Mouse (Mus musculus) limb, embryonic 12.5 days (tissue): ENCODE measurements around the gene Map4. TPM values are rescaled to one million over a fixed set of nuclear protein-coding genes. Genes with fewer than 3 reads are reported as not detected.
A peak's percentile ranks its signal among the peaks of the same experiment; 100 is the strongest.

Experiments
- ATAC-seq: fragments of 200-750 bp; cut with Nextera tagmentation; 2 replicates; pipeline ENCODE4 v1.8.0; 2017; ENCODE audit warnings: low read depth, moderate TSS enrichment; ENCODE audit not compliant: insufficient number of reproducible peaks, insufficient read depth, low FRiP score, low TSS enrichment
- H3K27ac ChIP-seq: fragments of 300-500 bp; sonication (generic); 2 replicates; pipeline ENCODE4 v1.5.1; 2016; ENCODE audit warnings: mild to moderate bottlenecking, moderate library complexity
- H3K27me3 ChIP-seq: fragments of 300-500 bp; sonication (generic); 2 replicates; pipeline ENCODE4 v1.6.1; 2016; ENCODE audit warnings: mild to moderate bottlenecking, moderate library complexity
- H3K36me3 ChIP-seq: fragments of 300-500 bp; sonication (generic); 2 replicates; pipeline ENCODE4 v1.6.1; 2016; ENCODE audit warnings: mild to moderate bottlenecking, moderate library complexity
- H3K4me1 ChIP-seq: fragments of 300-500 bp; sonication (generic); replicated peaks from 2 replicates; pipeline ENCODE4 v1.6.1; 2016
- H3K4me2 ChIP-seq: fragments of 300-500 bp; sonication (generic); 2 replicates; pipeline ENCODE4 v1.6.1; 2016; ENCODE audit warnings: mild to moderate bottlenecking, moderate library complexity
- H3K4me3 ChIP-seq: fragments of 300-500 bp; sonication (generic); replicated peaks from 2 replicates; pipeline ENCODE4 v1.5.1; 2016; ENCODE audit warnings: mild to moderate bottlenecking
- H3K9ac ChIP-seq: fragments of 300-500 bp; sonication (generic); replicated peaks from 2 replicates; pipeline ENCODE4 v1.6.1; 2016; ENCODE audit warnings: mild to moderate bottlenecking, moderate library complexity
- H3K9me3 ChIP-seq: fragments of 300-500 bp; sonication (generic); 2 replicates; pipeline ENCODE4 v1.6.1; 2016; ENCODE audit warnings: mild to moderate bottlenecking, moderate library complexity
- WGBS: fragments of 180-500 bp; shearing (Covaris S2); methylation state at CpG from one replicate; pipeline ENCODE4 v1.1.7; 2016; 5-methylcytosine and 5-hydroxymethylcytosine counted together
- polyA plus RNA-seq: library from polyadenylated mRNA; unstranded; fragments of >200 nt; fragmentation: Nextera tagmentation; extraction: Ambion mirVana; gene quantifications from 2 replicates; pipeline ENCODE4 v1.2.1, GENCODE M21; 2016

The Map4 gene
- polyA plus RNA-seq, 1 experiment from 2014 or later = 45.1 TPM

GRCm38 (mm10) chr9:110051869-110052661, 120.8 kb downstream of the Map4 start:
- 74% methylated on average over 23 of the region's 23 CpGs for WGBS
- no peak overlapping the region for H3K4me2 ChIP-seq
- peaks cover 6% of the 10 kb centered on the region; the same call in 1 of the 2 replicates for H3K4me1 ChIP-seq
- no peaks in the 10 kb centered on the region for H3K27me3 ChIP-seq
- H3K9ac ChIP-seq = no peak overlapping the region
- no peak for ATAC-seq
- H3K4me3 ChIP-seq = no peak overlapping the region
- H3K27ac ChIP-seq = peak overlapping the region; percentile 35; the same call in 1 of the 2 replicates
- H3K9me3 ChIP-seq = no peaks in the 10 kb centered on the region
- peaks cover 13% of the 10 kb centered on the region; the same call in 1 of the 2 replicates for H3K36me3 ChIP-seq

- H3K27ac ChIP-seq = no peak overlapping the region
- H3K9me3 ChIP-seq = no peaks in the 10 kb centered on the region
- H3K27me3 ChIP-seq = no peaks in the 10 kb centered on the region
- peaks cover 6% of the 10 kb centered on the region; the same call in 1 of the 2 replicates for H3K4me1 ChIP-seq
- WGBS = 77% methylated on average over 4 of the region's 4 CpGs
- no peak overlapping the region for H3K4me3 ChIP-seq
- H3K9ac ChIP-seq = no peak overlapping the region
- ATAC-seq = no peak
- H3K36me3 ChIP-seq = peaks cover 13% of the 10 kb centered on the region; the same call in 1 of the 2 replicates
- H3K4me2 ChIP-seq = no peak overlapping the region
Observed at GRCm38 (mm10) chr9:110052951-110053304, 121.7 kb downstream of the Map4 start.

- Histone ChIP-seq H3K27ac (no peak overlapping the region), H3K36me3 (peaks cover 13% of the 10 kb centered on the region; the same call in 1 of the 2 replicates), H3K27me3 (no peaks in the 10 kb centered on the region), H3K9me3 (no peaks in the 10 kb centered on the region), H3K4me3 (no peak overlapping the region), H3K9ac (no peak overlapping the region), H3K4me2 (no peak overlapping the region), H3K4me1 (peaks cover 6% of the 10 kb centered on the region; the same call in 1 of the 2 replicates)
- WGBS = 60% methylated on average over 8 of the region's 8 CpGs
- no peak for ATAC-seq
Observed at GRCm38 (mm10) chr9:110053305-110054079, 122.2 kb downstream of the Map4 start.

DNA sequence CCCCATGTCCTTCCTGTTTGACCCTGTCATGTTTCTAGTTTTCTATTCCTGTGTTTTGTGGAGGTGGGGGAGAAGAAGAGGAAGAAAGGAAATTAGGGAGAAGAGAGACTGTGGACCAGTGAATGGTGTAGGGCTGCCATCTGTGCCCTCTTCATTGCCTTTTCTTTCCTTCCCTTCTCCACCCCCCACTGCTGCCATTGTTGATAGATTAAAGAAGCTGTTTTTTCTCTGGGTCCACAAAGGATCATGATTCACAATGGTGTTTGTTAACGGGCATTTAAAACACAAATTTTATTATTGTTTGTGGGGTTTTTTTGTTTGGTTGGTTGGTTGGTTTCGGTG, 122.8 kb downstream of the Map4 start:
- WGBS = 77% methylated on average over 2 of the region's 2 CpGs

GRCm38 (mm10) chr9:110054781-110055180, 123.5 kb downstream of the Map4 start:
- no peak overlapping the region for H3K27ac ChIP-seq
- peaks cover 16% of the 10 kb centered on the region; the same call in 1 of the 2 replicates for H3K36me3 ChIP-seq
- H3K4me3 ChIP-seq = no peak overlapping the region
- no peaks in the 10 kb centered on the region for H3K9me3 ChIP-seq
- no peak overlapping the region for H3K9ac ChIP-seq
- no peak for ATAC-seq
- no peaks in the 10 kb centered on the region for H3K27me3 ChIP-seq
- WGBS = 85% methylated on average over 3 of the region's 3 CpGs
- H3K4me1 ChIP-seq = peaks cover 6% of the 10 kb centered on the region; the same call in 1 of the 2 replicates
- H3K4me2 ChIP-seq = no peak overlapping the region

More for the DNA sequence above, 122.8 kb downstream of the Map4 start:
- Histone ChIP-seq H3K9me3 (no peaks in the 10 kb centered on the region), H3K36me3 (peaks cover 16% of the 10 kb centered on the region; the same call in 1 of the 2 replicates), H3K4me2 (no peak overlapping the region), H3K27ac (no peak overlapping the region), H3K4me1 (peaks cover 6% of the 10 kb centered on the region; the same call in 1 of the 2 replicates), H3K27me3 (no peaks in the 10 kb centered on the region), H3K4me3 (no peak overlapping the region), H3K9ac (no peak overlapping the region)
- ATAC-seq = no peak

GRCm38 (mm10) chr9:110057200-110057599, 125.9 kb downstream of the Map4 start:
- Histone ChIP-seq H3K4me1 (no peaks in the 10 kb centered on the region), H3K9ac (no peak overlapping the region), H3K9me3 (no peaks in the 10 kb centered on the region), H3K27me3 (no peaks in the 10 kb centered on the region), H3K4me2 (no peak overlapping the region), H3K27ac (no peak overlapping the region), H3K4me3 (no peak overlapping the region), H3K36me3 (peaks cover 12% of the 10 kb centered on the region; the same call in 1 of the 2 replicates)
- WGBS = 93% methylated on average over 1 of the region's 1 CpGs
- ATAC-seq = no peak

GRCm38 (mm10) chr9:110060761-110061160, 129.5 kb downstream of the Map4 start:
- WGBS = 77% methylated on average over 2 of the region's 2 CpGs
- no peaks in the 10 kb centered on the region for H3K4me1 ChIP-seq
- peaks cover 14% of the 10 kb centered on the region for H3K36me3 ChIP-seq
- H3K4me2 ChIP-seq = no peak overlapping the region
- no peak overlapping the region for H3K9ac ChIP-seq
- no peak for ATAC-seq
- no peak overlapping the region for H3K4me3 ChIP-seq
- H3K9me3 ChIP-seq = no peaks in the 10 kb centered on the region
- no peaks in the 10 kb centered on the region for H3K27me3 ChIP-seq
- no peak overlapping the region for H3K27ac ChIP-seq

DNA sequence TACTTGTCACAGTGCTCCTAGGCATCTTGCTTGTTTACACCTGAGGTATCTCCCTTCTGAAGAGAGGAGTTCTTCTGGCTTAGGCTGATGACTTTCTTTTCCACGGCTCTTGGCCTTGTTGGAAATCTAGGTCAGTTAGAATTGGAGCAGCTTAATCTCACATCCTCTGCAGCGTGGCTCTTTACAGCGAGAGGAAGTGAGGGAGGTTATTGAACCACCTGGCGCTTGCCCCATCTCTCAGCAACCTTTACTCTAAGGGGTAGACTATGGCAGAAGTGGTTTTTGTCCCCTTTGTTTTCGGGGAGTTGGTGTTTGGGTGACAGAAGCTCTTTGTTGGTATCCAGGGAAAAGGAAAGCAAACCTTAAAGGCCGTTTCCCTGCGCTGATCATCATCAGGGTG, 131.1 kb downstream of the Map4 start:
- Histone ChIP-seq H3K27me3 (no peaks in the 10 kb centered on the region), H3K4me1 (no peaks in the 10 kb centered on the region), H3K27ac (no peak overlapping the region), H3K9me3 (no peaks in the 10 kb centered on the region), H3K4me2 (no peak overlapping the region), H3K36me3 (peaks cover 26% of the 10 kb centered on the region), H3K9ac (no peak overlapping the region), H3K4me3 (no peak overlapping the region)
- no peak for ATAC-seq
- 84% methylated on average over 7 of the region's 7 CpGs for WGBS

DNA sequence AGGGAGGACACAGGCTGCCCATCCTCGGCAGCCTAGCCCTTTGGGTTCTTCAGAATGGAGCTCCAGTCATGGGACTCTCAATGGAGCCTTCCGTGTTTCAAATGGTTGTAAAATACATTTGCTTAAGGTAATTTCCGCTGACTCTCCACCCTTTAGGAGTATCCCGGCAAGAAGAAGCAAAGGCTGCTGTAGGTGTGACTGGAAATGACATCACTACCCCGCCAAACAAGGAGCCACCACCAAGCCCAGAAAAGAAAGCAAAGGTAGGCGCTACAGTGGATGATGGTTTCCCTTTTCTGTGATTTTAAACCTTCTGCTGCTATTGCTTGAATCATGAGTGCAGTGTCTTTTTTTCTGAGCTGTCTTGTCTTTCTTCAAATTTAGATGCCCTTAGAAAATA, 131.6 kb downstream of the Map4 start:
- Histone ChIP-seq H3K27ac (no peak overlapping the region), H3K27me3 (no peaks in the 10 kb centered on the region), H3K4me3 (no peak overlapping the region), H3K9me3 (no peaks in the 10 kb centered on the region), H3K4me2 (no peak overlapping the region), H3K4me1 (no peaks in the 10 kb centered on the region), H3K36me3 (peaks cover 31% of the 10 kb centered on the region), H3K9ac (no peak overlapping the region)
- WGBS = 84% methylated on average over 6 of the region's 6 CpGs
- ATAC-seq = no peak

- H3K4me2 ChIP-seq = no peak overlapping the region
- H3K9me3 ChIP-seq = no peaks in the 10 kb centered on the region
- no peak for ATAC-seq
- H3K36me3 ChIP-seq = peaks cover 45% of the 10 kb centered on the region
- H3K27ac ChIP-seq = no peak overlapping the region
- no peak overlapping the region for H3K4me3 ChIP-seq
- no peaks in the 10 kb centered on the region for H3K27me3 ChIP-seq
- no peak overlapping the region for H3K9ac ChIP-seq
- no peaks in the 10 kb centered on the region for H3K4me1 ChIP-seq
Observed at GRCm38 (mm10) chr9:110064641-110065040, 133.4 kb downstream of the Map4 start.

GRCm38 (mm10) chr9:110068745-110069144, 137.5 kb downstream of the Map4 start:
- Histone ChIP-seq H3K27me3 (no peaks in the 10 kb centered on the region), H3K4me2 (no peak overlapping the region), H3K4me3 (no peak overlapping the region), H3K27ac (no peak overlapping the region), H3K9me3 (no peaks in the 10 kb centered on the region), H3K36me3 (peaks cover 66% of the 10 kb centered on the region), H3K4me1 (no peaks in the 10 kb centered on the region), H3K9ac (no peak overlapping the region)
- 91% methylated on average over 6 of the region's 6 CpGs for WGBS
- ATAC-seq = no peak
